Mouse (Mus musculus) ES-Bruce4 (cell line): ENCODE data around the gene Tnrc6a.

ENCODE experiments used
- CTCF ChIP-seq: IDR thresholded peaks from one replicate; pipeline ENCODE4 v1.8.1; 2011; ENCODE audit warnings: low read depth, low read length
- POLR2A ChIP-seq: IDR thresholded peaks from one replicate; pipeline ENCODE4 v1.8.1; 2011; ENCODE audit warnings: low read length; ENCODE audit not compliant: insufficient read depth

GRCm38 (mm10) chr7:123105906-123106305, 17.8 kb upstream of the Tnrc6a start:
- TF ChIP-seq CTCF (no peak), POLR2A (no peak)
